Mouse (Mus musculus) brain, embryonic 14.5 days (tissue): ENCODE data around the gene Rtraf.

Source experiments
- CTCF ChIP-seq: fragments of 200-500 bp; IDR thresholded peaks from 2 replicates; pipeline ENCODE4 v1.5.1; 2012; ENCODE audit warnings: inconsistent platforms, mild to moderate bottlenecking, moderate library complexity, borderline replicate concordance; ENCODE audit not compliant: insufficient read depth, insufficient read length; ENCODE audit errors: extremely low read depth
- POLR2A ChIP-seq: fragments of 200-500 bp; IDR thresholded peaks from 2 replicates; pipeline ENCODE4 v1.6.1; 2012; ENCODE audit warnings: mild to moderate bottlenecking, inconsistent platforms, borderline replicate concordance; ENCODE audit not compliant: poor library complexity, insufficient read depth, insufficient read length, severe bottlenecking; ENCODE audit errors: extremely low read depth

- no peak for TF ChIP-seq CTCF
- no peak for TF ChIP-seq POLR2A
Measured at GRCm38 (mm10) chr14:19769441-19770200, 54.0 kb downstream of the Rtraf start.
